Mouse (Mus musculus): Measurements from ENCODE around the gene Kdm4c. TPM values are rescaled to one million over a fixed set of nuclear protein-coding genes. Genes with fewer than 3 reads are reported as not detected.

Kdm4c gene
- total and polyA plus RNA-seq, 3 experiments, result 7.5 to 8.4 TPM; not detected in 1

DNA sequence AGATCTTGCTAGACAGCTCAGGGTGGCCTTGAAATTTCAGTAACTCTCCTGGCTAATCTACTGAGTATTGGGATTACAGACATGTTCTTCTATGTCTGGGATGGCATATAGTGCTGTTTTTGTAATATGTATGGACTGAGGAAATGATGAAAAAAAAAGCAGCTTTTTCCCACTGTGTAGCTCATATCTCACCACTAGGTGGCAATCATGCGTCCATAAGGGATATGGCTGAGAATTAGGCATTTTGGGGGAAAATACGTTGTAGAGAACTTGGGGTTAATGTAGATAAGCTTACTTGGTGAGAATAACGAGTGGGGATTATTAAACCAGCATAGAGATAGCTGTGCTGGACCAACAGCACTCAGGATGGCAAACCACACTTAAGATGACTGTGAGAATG lies 19.9 kb upstream of the Kdm4c start:
- DNase-seq (ENCODE audit: low read depth, low spot score), result peak; percentile 34
- no peaks in the 10 kb centered on the region for H3K27me3 ChIP-seq (ENCODE audit: control insufficient read depth in 1 of 2, insufficient read depth in 2 of 2, low read length in 2 of 2)

DNA sequence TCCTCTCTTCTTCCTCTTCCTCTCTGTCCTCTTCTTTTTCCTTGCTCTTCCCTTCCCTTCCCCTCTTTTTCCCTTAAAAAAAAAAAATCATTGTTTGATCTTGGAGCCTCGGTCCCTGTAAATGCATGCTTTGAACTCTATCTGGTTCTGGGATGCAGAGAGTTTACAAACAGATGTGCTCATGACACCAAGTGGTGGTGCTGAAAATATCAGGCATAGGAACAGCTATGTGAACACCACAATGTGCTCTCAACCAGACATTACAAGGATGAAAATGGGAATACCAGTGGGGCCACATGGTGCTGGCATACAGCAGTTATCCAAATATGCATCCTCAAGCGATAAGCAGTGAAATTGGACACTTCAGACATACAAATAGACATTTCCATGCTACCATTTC lies 18.1 kb upstream of the Kdm4c start:
- no peak overlapping the region for H3K9ac ChIP-seq (ENCODE audit: control insufficient read depth, low read depth, low read length, poor library complexity, severe bottlenecking)
- H3K27ac ChIP-seq (ENCODE audit: control insufficient read depth, low read depth, low read length), result no peak overlapping the region
- TF ChIP-seq MYB (IDR thresholded peaks at IDR 0.05; ENCODE audit: low read depth, low read length) (no peak), SMC3 (IDR thresholded peaks at IDR 0.05; ENCODE audit: low read depth, low read length) (0 out of 2 replicates have a peak, but pooled peaks have one; percentile 4)
- no peaks in the 10 kb centered on the region for H3K4me1 ChIP-seq (ENCODE audit: control insufficient read depth in 1 of 2, insufficient read depth in 2 of 2, low read length in 2 of 2)
- DNase-seq (ENCODE audit: low read depth, low spot score), result no peak
- H3K27me3 ChIP-seq (ENCODE audit: control insufficient read depth in 1 of 2, insufficient read depth in 2 of 2, low read length in 2 of 2), result no peaks in the 10 kb centered on the region
- H3K9me3 ChIP-seq (replicated peaks; ENCODE audit: insufficient read depth, low read length), result no peaks in the 10 kb centered on the region
- no peak overlapping the region for H3K4me3 ChIP-seq (ENCODE audit: control insufficient read depth in 1 of 2, insufficient read depth in 1 of 2, low read depth in 2 of 2, low read length in 2 of 2)
- no peaks in the 10 kb centered on the region for H3K36me3 ChIP-seq (ENCODE audit: control insufficient read depth in 1 of 2, insufficient read depth in 2 of 2, low read length in 2 of 2)
- H3K79me2 ChIP-seq (ENCODE audit: control insufficient read depth, insufficient read depth, low read length, poor library complexity), result no peaks in the 10 kb centered on the region

More for the DNA sequence above, 19.9 kb upstream of the Kdm4c start:
- Histone ChIP-seq H3K27ac (ENCODE audit: control insufficient read depth, low read depth, low read length) (no peak overlapping the region), H3K4me3 (ENCODE audit: control insufficient read depth in 1 of 2, insufficient read depth in 1 of 2, low read depth in 2 of 2, low read length in 2 of 2) (no peak overlapping the region), H3K4me1 (ENCODE audit: control insufficient read depth in 1 of 2, insufficient read depth in 2 of 2, low read length in 2 of 2) (no peaks in the 10 kb centered on the region), H3K9ac (ENCODE audit: control insufficient read depth, low read depth, low read length, poor library complexity, severe bottlenecking) (no peak overlapping the region), H3K36me3 (ENCODE audit: control insufficient read depth in 1 of 2, insufficient read depth in 2 of 2, low read length in 2 of 2) (no peaks in the 10 kb centered on the region), H3K79me2 (ENCODE audit: control insufficient read depth, insufficient read depth, low read length, poor library complexity) (no peaks in the 10 kb centered on the region), H3K9me3 (replicated peaks; ENCODE audit: insufficient read depth, low read length) (no peaks in the 10 kb centered on the region)
- TF ChIP-seq SMC3 (IDR thresholded peaks at IDR 0.05; ENCODE audit: low read depth, low read length) (peak; percentile 42), RAD21 (IDR thresholded peaks at IDR 0.05; ENCODE audit: low read depth, low read length) (peak; percentile 16), CTCF (IDR thresholded peaks at IDR 0.05 in 2 of 3, conservative IDR thresholded peaks at IDR 0.05 in 1 of 3; ENCODE audit: control insufficient read depth in 1 of 3, insufficient read depth in 1 of 3, low read depth in 2 of 3, low read length in 3 of 3, poor library complexity in 1 of 3, severe bottlenecking in 1 of 3) (peak in 2 of 3 experiments; percentile 37 to 56; a peak in 4 of 6 replicates), TCF12 (IDR thresholded peaks at IDR 0.05; ENCODE audit: low read depth, low read length) (no peak)

DNA sequence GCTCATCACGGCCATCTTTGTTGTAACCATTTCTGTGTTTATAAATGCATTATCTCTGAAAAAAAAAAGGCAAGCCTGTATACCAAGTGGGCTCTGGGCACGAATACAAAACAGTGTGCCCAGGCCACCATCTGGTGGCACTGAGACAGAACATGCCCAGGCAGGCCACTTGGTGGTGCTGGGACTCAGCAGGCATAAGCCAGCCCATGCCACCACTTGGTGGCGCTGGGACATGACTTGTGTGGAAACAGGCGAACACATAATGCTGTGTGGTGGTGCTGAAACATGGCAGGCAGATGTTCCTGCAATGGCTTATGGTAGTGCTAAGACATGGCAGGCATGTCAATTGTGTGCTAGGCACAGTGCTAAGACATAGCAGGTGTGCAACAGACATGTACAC lies 11.3 kb upstream of the Kdm4c start:
- no peak for TF ChIP-seq MYB (IDR thresholded peaks at IDR 0.05; ENCODE audit: low read depth, low read length)
- TF ChIP-seq CTCF (IDR thresholded peaks at IDR 0.05 in 2 of 3, conservative IDR thresholded peaks at IDR 0.05 in 1 of 3; ENCODE audit: control insufficient read depth in 1 of 3, insufficient read depth in 1 of 3, low read depth in 2 of 3, low read length in 3 of 3, poor library complexity in 1 of 3, severe bottlenecking in 1 of 3), result peak in 2 of 3 experiments; percentile 8 to 50; a peak in 2 of 6 replicates
- no peak; the same call in none of the 2 replicates for TF ChIP-seq RAD21 (IDR thresholded peaks at IDR 0.05; ENCODE audit: low read depth, low read length)
- no peak for TF ChIP-seq ZMIZ1 (IDR thresholded peaks at IDR 0.05; ENCODE audit: low read depth, low read length)
- peak; percentile 14; the same call in 1 of the 2 replicates for TF ChIP-seq SMC3 (IDR thresholded peaks at IDR 0.05; ENCODE audit: low read depth, low read length)
- Histone ChIP-seq H3K9me3 (replicated peaks; ENCODE audit: insufficient read depth, low read length) (no peaks in the 10 kb centered on the region), H3K4me1 (ENCODE audit: control insufficient read depth in 1 of 2, insufficient read depth in 2 of 2, low read length in 2 of 2) (no peaks in the 10 kb centered on the region), H3K36me3 (ENCODE audit: control insufficient read depth in 1 of 2, insufficient read depth in 2 of 2, low read length in 2 of 2) (no peaks in the 10 kb centered on the region), H3K4me3 (ENCODE audit: control insufficient read depth in 1 of 2, insufficient read depth in 1 of 2, low read depth in 2 of 2, low read length in 2 of 2) (no peak overlapping the region), H3K27ac (ENCODE audit: control insufficient read depth, low read depth, low read length) (no peak overlapping the region), H3K27me3 (ENCODE audit: control insufficient read depth in 1 of 2, insufficient read depth in 2 of 2, low read length in 2 of 2) (no peaks in the 10 kb centered on the region), H3K9ac (ENCODE audit: control insufficient read depth, low read depth, low read length, poor library complexity, severe bottlenecking) (no peak overlapping the region), H3K79me2 (ENCODE audit: control insufficient read depth, insufficient read depth, low read length, poor library complexity) (no peaks in the 10 kb centered on the region)
- DNase-seq (ENCODE audit: low read depth, low spot score), result peak; percentile 10

DNA sequence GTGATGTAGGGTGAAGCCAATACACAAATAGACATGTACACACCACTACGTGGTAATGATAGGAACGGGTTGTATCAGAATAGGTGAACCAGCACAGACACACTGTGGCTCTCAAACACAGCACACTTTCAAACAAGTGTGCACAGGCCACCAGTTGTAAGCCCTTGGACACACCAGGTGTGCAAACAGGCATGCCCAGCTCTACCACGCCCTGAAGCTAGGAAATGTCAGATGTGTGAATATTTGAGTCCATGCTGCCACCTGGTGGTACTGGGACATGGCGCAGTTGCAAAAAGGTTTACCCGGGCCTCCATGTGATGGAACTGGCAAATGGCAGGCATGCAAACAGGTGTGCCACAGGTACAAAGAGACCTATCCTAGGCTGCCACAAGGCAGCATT lies 10.9 kb upstream of the Kdm4c start:
- Histone ChIP-seq H3K27ac (ENCODE audit: control insufficient read depth, low read depth, low read length) (no peak overlapping the region), H3K79me2 (ENCODE audit: control insufficient read depth, insufficient read depth, low read length, poor library complexity) (no peaks in the 10 kb centered on the region), H3K4me3 (ENCODE audit: control insufficient read depth in 1 of 2, insufficient read depth in 1 of 2, low read depth in 2 of 2, low read length in 2 of 2) (no peak overlapping the region), H3K27me3 (ENCODE audit: control insufficient read depth in 1 of 2, insufficient read depth in 2 of 2, low read length in 2 of 2) (no peaks in the 10 kb centered on the region), H3K36me3 (ENCODE audit: control insufficient read depth in 1 of 2, insufficient read depth in 2 of 2, low read length in 2 of 2) (no peaks in the 10 kb centered on the region), H3K4me1 (ENCODE audit: control insufficient read depth in 1 of 2, insufficient read depth in 2 of 2, low read length in 2 of 2) (no peaks in the 10 kb centered on the region), H3K9ac (ENCODE audit: control insufficient read depth, low read depth, low read length, poor library complexity, severe bottlenecking) (no peak overlapping the region), H3K9me3 (replicated peaks; ENCODE audit: insufficient read depth, low read length) (no peaks in the 10 kb centered on the region)
- DNase-seq (ENCODE audit: low read depth, low spot score), result peak; percentile 53
- TF ChIP-seq E2F4 (IDR thresholded peaks at IDR 0.05; ENCODE audit: borderline replicate concordance, low read depth, low read length), result no peak
- TF ChIP-seq SMC3 (IDR thresholded peaks at IDR 0.05; ENCODE audit: low read depth, low read length), result peak; percentile 61
- TF ChIP-seq CTCF (IDR thresholded peaks at IDR 0.05 in 2 of 3, conservative IDR thresholded peaks at IDR 0.05 in 1 of 3; ENCODE audit: control insufficient read depth in 1 of 3, insufficient read depth in 1 of 3, low read depth in 2 of 3, low read length in 3 of 3, poor library complexity in 1 of 3, severe bottlenecking in 1 of 3), result peak; percentile 57 to 69 (median 67)
- peak; percentile 58 for TF ChIP-seq RAD21 (IDR thresholded peaks at IDR 0.05; ENCODE audit: low read depth, low read length)
- no peak for TF ChIP-seq MAZ (IDR thresholded peaks at IDR 0.05; ENCODE audit: low read depth, low read length)
- no peak for TF ChIP-seq MYC (IDR thresholded peaks at IDR 0.05; ENCODE audit: low read depth, low read length)
- peak; percentile 33; the same call in 1 of the 2 replicates for TF ChIP-seq ZC3H11A (IDR thresholded peaks at IDR 0.05; ENCODE audit: low read depth, low read length)
